Mouse (Mus musculus) forelimb bud, embryonic 11.5 days (tissue): ENCODE measurements at regions not wholly inside any gene's neighbourhood (a gene's known extent, or its start where the extent isn't known, plus 50 kb on each side); places are given as distances from the start of the nearest gene placed in this dataset.

Source experiments
- DNase-seq: peaks from one replicate; pipeline ENCODE4 v3.0.0-alpha.2; 2012; ENCODE audit warnings: low read depth, low spot score

- DNase-seq, result no peak
Observed at GRCm38 (mm10) chr1:186295201-186295600, 178.1 kb upstream of the Lyplal1 start.

GRCm38 (mm10) chr1:186294635-186295034, 177.5 kb upstream of the Lyplal1 start:
- DNase-seq, result no peak

GRCm38 (mm10) chr1:186289117-186289516, 172.0 kb upstream of the Lyplal1 start:
- DNase-seq, result no peak

- no peak for DNase-seq
Observed at GRCm38 (mm10) chr1:186287831-186288230, 170.7 kb upstream of the Lyplal1 start.

- no peak for DNase-seq
Observed at GRCm38 (mm10) chr1:186286401-186286800, 169.3 kb upstream of the Lyplal1 start.

GRCm38 (mm10) chr1:186277981-186278634, 161.0 kb upstream of the Lyplal1 start:
- no peak for DNase-seq

- no peak for DNase-seq
Observed at GRCm38 (mm10) chr1:186271436-186271835, 154.3 kb upstream of the Lyplal1 start.

GRCm38 (mm10) chr1:186267317-186267716, 150.2 kb upstream of the Lyplal1 start:
- DNase-seq, result peak; percentile 72

- no peak for DNase-seq
Observed at GRCm38 (mm10) chr1:186264639-186265038, 147.5 kb upstream of the Lyplal1 start.

GRCm38 (mm10) chr1:186263955-186264354, 146.8 kb upstream of the Lyplal1 start:
- DNase-seq, result no peak

GRCm38 (mm10) chr1:186263196-186263595, 146.1 kb upstream of the Lyplal1 start:
- no peak for DNase-seq

GRCm38 (mm10) chr1:186262040-186262439, 144.9 kb upstream of the Lyplal1 start:
- DNase-seq, result no peak

- no peak for DNase-seq
Observed at GRCm38 (mm10) chr1:186261326-186261833, 144.3 kb upstream of the Lyplal1 start.

GRCm38 (mm10) chr1:186257611-186258010, 140.5 kb upstream of the Lyplal1 start:
- no peak for DNase-seq

- no peak for DNase-seq
Observed at GRCm38 (mm10) chr1:186255476-186256080, 138.5 kb upstream of the Lyplal1 start.

- no peak for DNase-seq
Observed at GRCm38 (mm10) chr1:186254500-186254899, 137.4 kb upstream of the Lyplal1 start.

GRCm38 (mm10) chr1:186252551-186252950, 135.4 kb upstream of the Lyplal1 start:
- no peak for DNase-seq

- no peak for DNase-seq
Observed at GRCm38 (mm10) chr1:186250316-186250715, 133.2 kb upstream of the Lyplal1 start.

- no peak for DNase-seq
Observed at GRCm38 (mm10) chr1:186249214-186249613, 132.1 kb upstream of the Lyplal1 start.

GRCm38 (mm10) chr1:186245723-186246440, 128.8 kb upstream of the Lyplal1 start:
- no peak for DNase-seq

GRCm38 (mm10) chr1:186241112-186241511, 124.0 kb upstream of the Lyplal1 start:
- DNase-seq, result no peak

GRCm38 (mm10) chr1:186237556-186237955, 120.4 kb upstream of the Lyplal1 start:
- DNase-seq, result no peak
